Mouse (Mus musculus): Measurements from ENCODE around the gene Olig1. TPM values are rescaled to one million over a fixed set of nuclear protein-coding genes. Genes with fewer than 3 reads are reported as not detected.
"Not testable (repeated sequence)": the region's sequence is repeated elsewhere in the genome, so short reads cannot be mapped to it uniquely, and the experiment has no call there.

The Olig1 gene
- total and polyA plus RNA-seq, 2 experiments from 2014 or later: 199 to 249 TPM

DNA sequence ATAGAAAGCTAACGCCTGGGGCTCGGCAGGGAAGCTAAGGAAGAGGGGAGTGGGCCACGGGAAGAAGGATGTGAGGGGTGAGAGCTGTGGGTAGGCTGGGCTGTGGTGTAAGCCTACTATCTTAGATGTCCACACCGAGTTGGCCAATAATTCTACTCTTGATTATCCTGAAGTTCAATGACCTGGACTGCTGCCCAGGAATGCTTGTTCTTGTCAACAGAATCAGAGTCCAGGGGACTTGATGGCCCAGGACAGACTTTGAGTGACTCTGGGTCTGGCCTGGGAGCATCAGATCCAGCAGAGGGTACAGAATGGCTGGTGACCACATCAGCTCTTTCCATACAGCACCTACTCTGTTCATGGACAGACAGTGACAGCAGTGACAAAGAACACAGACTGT, 30.5 kb upstream of the Olig1 start:
- H3K4me1 ChIP-seq (ENCODE audit: insufficient read depth, low read length): no peaks in the 10 kb centered on the region
- no peak for ATAC-seq
- no peak for TF ChIP-seq CTCF (IDR thresholded peaks at IDR 0.05; ENCODE audit: low read depth)
- DNase-seq (ENCODE audit: low spot score): no peak
- H3K9ac ChIP-seq (replicated peaks; ENCODE audit: low read length): no peak overlapping the region
- no peak overlapping the region for H3K4me3 ChIP-seq (ENCODE audit: low read length)
- WGBS: 61% methylated on average over 4 of the region's 4 CpGs
- peaks cover 69% of the 10 kb centered on the region for H3K27me3 ChIP-seq (ENCODE audit: insufficient read depth, low read length)
- H3K27ac ChIP-seq: no peak overlapping the region
- no peaks in the 10 kb centered on the region for H3K36me3 ChIP-seq (ENCODE audit: insufficient read depth, low read length)
- H3K9me3 ChIP-seq (ENCODE audit: low read length): no peaks in the 10 kb centered on the region
- H3K4me2 ChIP-seq (ENCODE audit: low read depth, low read length): no peak overlapping the region

GRCm38 (mm10) chr16:91246292-91246691, 23.3 kb upstream of the Olig1 start:
- WGBS: 20% methylated on average over 9 of the region's 9 CpGs

DNA sequence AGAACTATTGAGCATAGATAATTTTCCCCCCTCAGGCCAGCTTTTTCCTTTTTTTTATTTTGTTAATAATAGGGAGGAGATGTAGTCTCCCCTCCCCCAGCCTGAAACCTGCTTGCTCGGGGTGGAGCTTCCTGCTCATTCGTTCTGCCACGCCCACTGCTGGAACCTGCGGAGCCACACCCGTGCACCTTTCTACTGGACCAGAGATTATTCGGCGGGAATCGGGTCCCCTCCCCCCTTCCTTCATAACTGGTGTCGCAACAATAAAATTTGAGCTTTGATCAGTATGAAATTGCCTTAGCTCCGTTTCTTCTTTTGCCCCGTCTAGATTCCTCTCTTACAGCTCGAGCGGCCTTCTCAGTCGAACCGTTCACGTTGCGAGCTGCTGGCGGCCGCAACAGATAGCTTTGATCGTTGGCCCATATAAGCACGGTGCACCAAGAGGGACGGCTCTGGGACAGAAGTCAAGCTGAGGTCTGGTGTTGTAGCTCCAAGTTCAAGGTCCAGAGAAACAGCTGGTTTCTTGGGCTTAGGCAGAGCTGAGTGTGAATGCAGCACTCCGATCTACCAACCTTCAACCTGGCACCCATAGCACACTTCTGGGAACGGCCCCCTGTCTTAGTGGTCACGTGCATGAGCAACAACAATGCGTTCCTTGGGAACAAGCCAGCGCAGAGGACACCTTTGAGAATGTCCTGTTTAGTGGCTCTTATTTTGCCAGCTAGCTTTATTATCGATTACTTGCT, 14.0 kb upstream of the Olig1 start:
- not testable (repeated sequence) for H3K9me3 ChIP-seq (ENCODE audit: low read length)

More at GRCm38 (mm10) chr16:91246292-91246691, 23.3 kb upstream of the Olig1 start:
- peak; percentile 48 for DNase-seq (ENCODE audit: low spot score)
- Histone ChIP-seq H3K9me3 (ENCODE audit: low read length) (no peaks in the 10 kb centered on the region), H3K27ac (no peak overlapping the region), H3K4me3 (ENCODE audit: low read length) (no peak overlapping the region), H3K4me2 (ENCODE audit: low read depth, low read length) (no peak overlapping the region), H3K27me3 (ENCODE audit: insufficient read depth, low read length) (peaks cover 27% of the 10 kb centered on the region), H3K4me1 (ENCODE audit: insufficient read depth, low read length) (no peaks in the 10 kb centered on the region), H3K9ac (replicated peaks; ENCODE audit: low read length) (no peak overlapping the region), H3K36me3 (ENCODE audit: insufficient read depth, low read length) (no peaks in the 10 kb centered on the region)
- no peak for TF ChIP-seq CTCF (IDR thresholded peaks at IDR 0.05; ENCODE audit: low read depth)
- peak; percentile 59; the same call in 1 of the 2 replicates for ATAC-seq

GRCm38 (mm10) chr16:91258956-91259355, 10.6 kb upstream of the Olig1 start:
- TF ChIP-seq CTCF (IDR thresholded peaks at IDR 0.05; ENCODE audit: low read depth): no peak
- Histone ChIP-seq H3K27me3 (ENCODE audit: insufficient read depth, low read length) (peaks cover 44% of the 10 kb centered on the region), H3K4me1 (ENCODE audit: insufficient read depth, low read length) (no peaks in the 10 kb centered on the region), H3K9ac (replicated peaks; ENCODE audit: low read length) (no peak overlapping the region), H3K36me3 (ENCODE audit: insufficient read depth, low read length) (no peaks in the 10 kb centered on the region), H3K4me3 (ENCODE audit: low read length) (no peak overlapping the region), H3K9me3 (ENCODE audit: low read length) (no peaks in the 10 kb centered on the region), H3K4me2 (ENCODE audit: low read depth, low read length) (no peak overlapping the region), H3K27ac (no peak overlapping the region)
- DNase-seq (ENCODE audit: low spot score) (no peak), ATAC-seq (no peak)
- 70% methylated on average over 3 of the region's 3 CpGs for WGBS

More for the DNA sequence above, 14.0 kb upstream of the Olig1 start:
- ATAC-seq; H3K9ac ChIP-seq (replicated peaks; ENCODE audit: low read length); H3K27ac ChIP-seq; DNase-seq (ENCODE audit: low spot score); H3K4me1 ChIP-seq (ENCODE audit: insufficient read depth, low read length); H3K4me2 ChIP-seq (ENCODE audit: low read depth, low read length); H3K4me3 ChIP-seq (ENCODE audit: low read length); H3K36me3 ChIP-seq (ENCODE audit: insufficient read depth, low read length): not testable (repeated sequence)
- 8% methylated on average over 18 of the region's 28 CpGs for WGBS
- H3K27me3 ChIP-seq (ENCODE audit: insufficient read depth, low read length): peaks cover 34% of the 10 kb centered on the region

- H3K27ac ChIP-seq: no peak overlapping the region
- no peaks in the 10 kb centered on the region for H3K36me3 ChIP-seq (ENCODE audit: insufficient read depth, low read length)
- peaks cover 46% of the 10 kb centered on the region for H3K27me3 ChIP-seq (ENCODE audit: insufficient read depth, low read length)
- no peaks in the 10 kb centered on the region for H3K9me3 ChIP-seq (ENCODE audit: low read length)
- no peak for ATAC-seq
- DNase-seq (ENCODE audit: low spot score): no peak
- no peak for TF ChIP-seq CTCF (IDR thresholded peaks at IDR 0.05; ENCODE audit: low read depth)
- H3K4me3 ChIP-seq (ENCODE audit: low read length): no peak overlapping the region
- 93% methylated on average over 3 of the region's 3 CpGs for WGBS
- H3K4me1 ChIP-seq (ENCODE audit: insufficient read depth, low read length): no peaks in the 10 kb centered on the region; the same call in 1 of the 2 replicates
- no peak overlapping the region for H3K4me2 ChIP-seq (ENCODE audit: low read depth, low read length)
- H3K9ac ChIP-seq (replicated peaks; ENCODE audit: low read length): no peak overlapping the region
Observed at GRCm38 (mm10) chr16:91260861-91261260, 8.7 kb upstream of the Olig1 start.

DNA sequence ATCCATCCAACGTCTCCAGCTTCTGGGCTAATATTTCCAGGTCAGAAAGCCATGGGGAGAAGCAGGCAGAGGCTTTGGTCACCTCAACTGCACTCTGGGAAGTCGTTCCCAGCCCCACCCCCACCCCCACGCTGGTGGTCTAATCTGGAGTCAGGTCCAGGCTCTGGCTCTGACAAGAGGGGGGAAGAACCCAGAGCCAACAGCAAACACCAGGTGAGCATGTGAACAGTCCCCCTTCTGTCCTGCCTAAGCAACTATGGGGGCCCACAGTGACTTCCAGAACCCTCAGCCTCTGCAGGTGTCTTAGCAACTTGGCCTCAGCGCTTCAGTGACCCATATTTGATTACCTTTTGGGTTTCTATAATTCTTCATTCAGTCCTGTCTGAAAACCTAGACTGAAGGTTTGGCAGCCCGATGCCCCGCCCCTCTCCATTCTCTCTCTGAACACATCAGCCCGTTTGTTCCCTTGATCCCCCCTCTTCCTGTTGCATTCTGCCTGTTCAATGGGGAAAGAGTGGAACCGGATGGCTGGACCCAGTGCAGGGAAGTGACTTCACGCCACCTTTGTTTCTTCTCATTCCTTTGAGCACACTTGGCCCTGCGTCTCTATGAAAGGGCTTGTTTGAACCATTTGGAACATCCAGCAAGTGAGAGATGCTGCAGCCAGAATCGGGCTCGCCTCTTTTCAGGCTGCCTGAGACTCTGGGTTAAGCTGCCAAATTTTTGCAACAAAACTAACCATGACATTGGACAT, 6.9 kb upstream of the Olig1 start:
- no peak for TF ChIP-seq CTCF (IDR thresholded peaks at IDR 0.05; ENCODE audit: low read depth)
- ATAC-seq: peak; percentile 89

More for the DNA sequence above, 6.9 kb upstream of the Olig1 start:
- no peak overlapping the region for H3K9ac ChIP-seq (replicated peaks; ENCODE audit: low read length)
- H3K27ac ChIP-seq: peak overlapping the region; percentile 60; the same call in 1 of the 2 replicates
- H3K4me2 ChIP-seq (ENCODE audit: low read depth, low read length): no peak overlapping the region
- no peaks in the 10 kb centered on the region for H3K36me3 ChIP-seq (ENCODE audit: insufficient read depth, low read length)
- 25% methylated on average over 12 of the region's 12 CpGs for WGBS
- peak; percentile 81 for DNase-seq (ENCODE audit: low spot score)
- H3K9me3 ChIP-seq (ENCODE audit: low read length): no peaks in the 10 kb centered on the region
- no peak overlapping the region for H3K4me3 ChIP-seq (ENCODE audit: low read length)
- H3K27me3 ChIP-seq (ENCODE audit: insufficient read depth, low read length): peaks cover 41% of the 10 kb centered on the region
- H3K4me1 ChIP-seq (ENCODE audit: insufficient read depth, low read length): no peaks in the 10 kb centered on the region; the same call in 1 of the 2 replicates
